Mouse (Mus musculus) liver, postnatal 0 days (tissue): Measurements from ENCODE around the gene Srcin1.
A peak's percentile ranks its signal among the peaks of the same experiment; 100 is the strongest.

Experiments
- CTCF ChIP-seq: sonication (generic); IDR thresholded peaks from 2 replicates; pipeline ENCODE4 v1.5.1; 2016; ENCODE audit warnings: antibody characterized with exemption, low read depth
- EP300 ChIP-seq: IDR thresholded peaks from 2 replicates; pipeline ENCODE4 v1.6.1; 2016; ENCODE audit warnings: antibody characterized with exemption, low read depth, mild to moderate bottlenecking

GRCm38 (mm10) chr11:97536835-97537579, 39.0 kb downstream of the Srcin1 start:
- TF ChIP-seq CTCF (peak; percentile 19; the same call in 1 of the 2 replicates), EP300 (no peak)
